Mouse (Mus musculus) fat pad, adult 2 months (tissue): ENCODE data around the gene Rnf38.

Experiments
- DNase-seq: peaks from one replicate; pipeline ENCODE4 v3.0.0-alpha.2; 2011; ENCODE audit warnings: low read depth, low spot score; ENCODE audit errors: extremely low read depth

The Rnf38 gene

DNA sequence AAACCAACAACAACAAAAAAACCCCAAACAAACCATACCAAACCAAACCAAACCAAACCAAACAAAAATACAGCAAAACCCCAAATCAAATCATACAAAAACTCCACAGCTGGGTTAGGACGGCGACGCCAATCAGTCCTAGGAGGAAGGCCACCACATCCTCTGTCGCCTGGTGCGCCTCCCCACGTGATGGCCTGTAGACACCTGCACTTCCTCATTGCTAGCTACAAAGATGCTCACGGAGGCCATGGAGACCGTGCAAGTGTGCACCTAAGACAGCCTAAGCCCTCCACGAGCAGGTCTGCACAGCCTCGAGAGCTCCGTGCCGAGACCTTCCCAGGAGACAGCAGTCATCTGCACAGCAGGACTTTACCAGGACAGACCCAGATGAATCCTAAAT is 106.8 kb downstream of the Rnf38 start:
- DNase-seq, result no peak

DNA sequence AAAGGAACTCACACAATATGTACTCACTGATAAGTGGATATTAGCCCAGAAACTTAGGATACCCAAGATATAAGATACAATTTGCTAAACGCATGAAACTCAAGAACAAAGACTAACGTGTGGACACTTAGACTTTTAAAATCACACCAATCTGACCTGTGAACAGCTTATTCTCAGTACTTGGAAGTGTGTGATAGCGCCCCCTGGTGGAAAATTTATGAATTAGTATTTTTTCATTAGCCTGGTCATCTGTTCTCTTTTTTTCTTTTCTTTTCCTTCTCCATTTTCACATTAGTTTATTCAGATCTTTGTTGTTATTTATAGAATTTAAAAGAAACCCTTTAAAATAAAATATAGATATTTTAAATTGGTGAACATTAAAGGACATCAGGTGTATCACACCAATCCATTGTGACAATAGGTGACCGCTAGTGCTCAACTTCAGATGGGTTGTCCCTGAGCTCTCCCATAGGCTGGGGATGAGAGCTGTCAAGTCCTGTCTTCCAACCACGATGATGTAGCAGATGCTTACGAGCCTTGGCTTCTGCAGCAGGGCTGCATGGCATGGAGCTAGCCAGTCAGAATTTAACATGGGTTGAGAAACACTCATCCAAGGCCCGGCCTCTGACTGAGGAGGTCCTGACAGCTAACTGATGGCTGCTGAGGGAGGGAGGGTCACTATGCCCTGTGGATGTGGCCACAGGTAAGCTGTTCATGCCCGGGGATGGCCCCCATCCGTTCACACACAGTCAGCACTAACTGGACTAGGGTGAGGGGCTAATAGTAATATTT is 114.0 kb downstream of the Rnf38 start:
- DNase-seq, result no peak

DNA sequence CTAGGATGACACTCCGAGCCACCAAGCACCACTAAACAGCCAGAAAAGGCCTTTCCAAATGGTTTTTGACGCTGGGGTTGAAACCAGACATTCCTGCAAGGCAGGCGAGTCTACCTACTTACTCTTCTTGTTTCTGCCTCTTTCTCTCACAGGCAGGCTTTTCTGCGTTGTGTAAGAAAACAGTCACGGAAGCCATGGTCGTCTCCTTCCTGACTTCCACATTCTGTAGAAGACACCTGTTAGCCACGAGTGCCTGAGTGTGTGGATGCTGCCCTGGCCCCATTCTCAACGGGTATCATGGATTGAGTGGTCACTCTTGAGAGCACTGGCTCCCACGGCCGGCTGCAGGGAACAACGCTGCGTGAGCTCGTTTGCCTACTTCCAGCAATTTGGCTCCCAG is 118.5 kb downstream of the Rnf38 start:
- no peak for DNase-seq

DNA sequence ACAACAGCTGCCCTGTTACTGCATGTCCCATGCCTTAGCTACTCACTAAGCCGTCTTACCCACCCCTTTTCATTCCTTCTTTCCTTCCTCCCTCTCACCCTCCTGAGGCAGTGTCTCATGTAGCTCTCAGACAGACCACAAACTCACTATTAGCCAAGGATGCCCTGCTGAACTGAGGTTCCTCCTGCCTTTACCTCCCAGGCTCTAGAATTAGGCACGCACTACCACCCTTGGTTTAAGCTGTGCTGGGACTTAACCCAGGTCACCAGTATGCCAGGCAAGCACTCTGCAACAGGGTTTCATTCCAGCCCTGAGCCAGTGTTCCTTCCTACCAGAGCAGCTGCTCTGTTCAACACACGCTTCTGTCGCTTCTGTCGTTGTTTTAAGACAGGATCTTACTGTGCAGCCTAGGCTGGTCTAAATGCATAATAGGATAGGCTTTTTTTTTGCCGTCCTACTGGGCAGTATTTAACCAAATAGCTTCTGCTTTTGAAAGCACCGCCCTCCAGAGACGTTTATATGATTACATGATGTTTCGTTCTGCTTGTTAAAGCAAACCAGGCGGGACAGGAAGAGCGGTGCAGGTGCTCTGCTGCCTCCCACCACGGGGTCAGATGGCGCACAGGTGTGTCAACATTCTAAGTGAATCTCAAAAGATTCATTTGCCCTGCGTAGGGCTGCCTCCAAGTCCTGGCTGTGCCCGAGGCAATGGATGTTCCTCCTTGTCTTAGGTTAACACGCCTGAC is 120.0 kb downstream of the Rnf38 start:
- no peak for DNase-seq

DNA sequence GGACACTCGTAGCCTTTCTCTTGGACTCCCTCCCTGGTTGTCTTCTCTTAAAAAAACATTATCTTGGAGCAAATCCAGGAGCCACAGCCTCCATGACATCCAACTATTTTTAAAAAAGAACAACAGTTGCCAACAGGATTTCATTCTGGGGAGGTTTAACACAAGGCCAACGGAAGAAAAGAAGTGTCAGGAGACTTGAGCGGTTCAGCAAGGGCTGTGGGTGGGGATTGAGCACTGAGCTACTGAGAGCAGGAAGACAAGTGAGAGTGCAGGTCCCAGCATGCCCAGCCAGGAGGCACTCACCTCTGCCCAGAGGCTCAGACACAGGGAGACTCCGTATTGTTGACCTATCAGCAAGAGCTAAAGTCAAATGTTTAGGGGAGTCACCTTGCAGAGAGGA is 120.8 kb downstream of the Rnf38 start:
- DNase-seq, result no peak

DNA sequence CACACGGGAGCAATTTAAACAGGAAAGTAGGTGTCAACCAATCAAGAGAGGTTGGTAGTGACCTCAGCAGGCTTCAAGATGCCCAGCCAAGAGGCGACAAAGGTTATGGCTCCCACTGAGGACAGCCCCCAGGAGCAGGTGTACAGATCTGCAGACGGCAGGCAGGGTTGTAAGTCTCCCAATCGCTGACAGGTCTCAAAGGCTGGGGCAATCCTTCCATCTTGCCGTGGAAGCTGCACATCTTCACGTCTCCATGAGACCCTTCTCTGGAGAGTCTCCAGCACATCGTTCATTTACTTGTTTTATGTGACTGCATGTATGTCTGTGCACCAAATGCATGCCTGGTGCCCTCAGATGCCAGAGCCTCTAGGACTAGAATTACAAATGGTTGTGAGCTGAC is 122.8 kb downstream of the Rnf38 start:
- DNase-seq, result no peak

DNA sequence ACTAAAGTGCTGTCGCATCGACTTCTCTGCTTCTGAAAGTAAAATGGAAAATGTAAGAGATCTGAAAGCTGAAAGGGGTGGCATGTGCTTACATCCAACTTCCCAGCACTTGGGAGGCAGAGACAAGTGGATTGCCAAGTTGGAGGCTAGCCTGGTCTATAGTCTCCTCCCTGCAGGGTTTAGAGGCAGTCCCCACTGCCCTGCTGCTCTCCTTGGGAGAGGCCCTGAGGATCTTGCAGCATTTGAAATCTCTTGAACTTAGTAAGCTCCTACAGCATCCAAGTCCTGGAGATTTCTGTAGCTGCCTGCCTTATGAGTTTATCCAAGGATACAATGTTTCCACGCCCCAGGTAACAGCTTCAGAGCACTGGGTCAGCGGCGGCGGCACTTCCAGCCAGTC is 125.3 kb downstream of the Rnf38 start:
- no peak for DNase-seq

DNA sequence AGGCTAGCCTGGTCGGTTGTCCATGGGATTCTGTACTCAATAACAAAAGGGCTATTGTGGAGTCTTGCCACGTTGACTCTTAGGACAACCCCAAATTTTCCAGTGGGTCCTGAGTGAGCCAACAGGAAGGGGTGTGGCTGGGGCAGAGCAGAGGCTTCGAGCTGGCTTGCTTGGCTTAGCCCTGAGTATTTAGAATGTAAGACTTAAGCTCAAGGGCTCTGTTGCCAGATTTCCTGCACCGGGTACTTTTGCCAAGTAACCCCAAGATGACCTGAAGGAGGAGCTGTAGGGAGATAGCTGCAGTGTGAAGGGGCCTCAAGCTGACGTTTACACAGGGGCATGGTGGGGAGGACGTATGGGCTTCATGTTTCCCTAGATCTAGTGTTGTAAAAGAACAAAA is 126.2 kb downstream of the Rnf38 start:
- DNase-seq, result no peak

DNA sequence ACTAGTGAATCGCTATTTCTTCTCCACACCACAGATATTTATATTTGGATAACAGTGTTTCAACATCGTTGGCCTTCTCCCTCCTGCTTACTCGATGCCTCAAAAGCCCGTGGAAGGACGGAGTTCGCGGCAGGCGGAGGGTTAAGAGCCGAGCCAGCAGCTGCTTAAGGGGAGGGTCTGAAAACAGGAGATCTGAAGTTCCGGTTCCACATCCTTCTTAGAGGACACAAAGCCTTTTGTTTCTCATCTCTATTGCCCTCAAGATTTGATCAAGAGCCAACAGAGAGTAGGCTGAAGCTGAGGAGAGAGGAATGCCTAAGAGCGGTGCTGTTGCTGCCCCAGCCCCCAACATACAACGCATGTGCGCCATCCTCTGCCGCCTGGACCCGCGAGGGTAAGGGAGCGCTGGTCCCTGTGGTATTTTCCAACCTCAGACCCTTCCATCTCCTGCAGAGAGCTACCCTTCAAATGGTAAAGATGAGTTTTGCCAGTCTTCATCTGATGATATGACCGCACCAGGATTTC is 127.2 kb downstream of the Rnf38 start:
- DNase-seq, result no peak

DNA sequence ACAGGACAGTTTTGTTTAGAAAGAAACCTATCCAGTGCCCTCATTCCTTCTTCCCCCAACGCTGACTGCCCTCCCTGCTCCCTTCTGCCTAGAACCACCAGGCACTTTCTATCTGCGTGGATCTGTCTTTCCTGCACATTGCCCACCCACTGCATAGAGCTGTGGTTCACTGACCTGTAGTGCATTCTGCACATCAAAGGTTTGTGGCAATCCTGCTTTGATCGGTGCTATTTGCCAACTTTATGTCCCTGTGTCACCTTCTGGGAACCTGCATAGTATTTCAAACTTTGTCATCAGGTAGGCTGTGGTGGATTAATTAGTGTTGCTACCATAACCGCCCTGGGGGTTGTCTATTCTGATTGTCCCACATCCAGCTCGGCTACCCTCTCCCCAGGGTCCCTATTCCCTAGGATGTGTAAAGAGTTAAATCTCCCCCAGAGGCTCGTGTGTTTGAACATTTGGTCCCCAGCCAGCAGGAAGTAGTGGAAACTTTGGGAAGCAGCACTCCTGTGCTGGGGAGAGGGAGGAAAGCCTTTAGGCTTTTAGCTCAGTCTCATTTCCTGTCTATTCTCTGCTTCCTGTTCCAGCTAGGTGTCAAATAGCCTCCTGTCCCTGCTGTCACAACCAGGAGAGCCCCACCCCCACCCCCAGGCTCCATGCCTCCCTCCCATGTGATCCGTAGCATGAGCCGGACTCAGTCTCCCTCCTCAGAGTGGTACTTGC is 129.2 kb downstream of the Rnf38 start:
- DNase-seq, result no peak

DNA sequence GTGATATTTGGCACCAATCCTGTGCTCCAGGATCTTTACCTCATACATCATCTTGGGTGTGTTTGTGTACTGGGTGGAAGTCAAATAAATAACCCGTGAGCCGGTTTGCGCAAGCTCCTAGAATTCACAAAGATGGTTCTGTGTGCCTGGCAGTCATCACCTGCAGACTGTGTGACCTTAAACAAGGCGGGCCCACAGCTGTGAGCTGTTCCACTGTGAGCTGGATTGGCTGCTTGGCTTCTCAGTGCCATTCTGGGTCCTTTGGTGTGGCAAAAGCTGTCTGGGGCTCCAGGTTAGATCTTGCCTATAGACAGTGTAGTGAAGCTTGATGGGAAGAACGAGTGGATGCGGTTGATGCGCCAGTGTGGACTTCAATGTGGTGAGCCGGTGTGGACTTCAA is 130.0 kb downstream of the Rnf38 start:
- no peak for DNase-seq

DNA sequence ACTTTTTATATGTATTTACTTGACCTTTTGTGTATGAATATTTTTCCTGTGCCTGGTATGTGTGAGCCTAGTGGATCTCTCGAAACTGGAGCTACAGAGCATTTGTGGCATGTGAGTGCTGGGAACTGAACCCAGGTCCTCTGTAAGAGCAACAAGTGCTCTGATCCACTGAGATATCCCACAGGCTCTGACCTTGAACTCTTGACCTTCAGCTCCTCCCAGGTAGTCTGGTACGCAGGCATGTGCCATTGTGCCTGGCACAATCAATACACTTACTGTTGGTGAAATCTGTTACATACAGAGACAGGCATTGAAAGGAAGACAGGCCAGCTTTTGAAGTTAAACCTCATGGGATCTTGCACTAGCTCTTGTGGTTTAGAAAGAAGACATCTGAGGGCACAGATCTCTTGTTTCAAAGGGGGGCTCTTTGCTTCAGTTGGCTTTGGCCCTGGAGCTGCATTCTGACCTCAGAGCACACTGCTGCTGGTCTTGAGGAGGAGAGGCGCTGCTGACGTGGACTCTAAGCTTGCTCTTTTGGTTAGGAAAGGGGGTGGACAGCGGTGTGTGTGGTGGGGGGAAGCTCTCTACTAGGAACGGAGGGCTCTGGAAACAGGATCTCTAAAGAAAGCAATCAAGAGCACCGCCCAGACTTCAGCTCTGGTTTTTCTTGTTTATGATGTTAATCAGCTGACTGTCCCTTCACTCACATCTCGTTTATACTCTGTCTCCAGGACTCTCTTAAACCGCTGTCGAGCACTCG is 135.8 kb downstream of the Rnf38 start:
- DNase-seq, result no peak

DNA sequence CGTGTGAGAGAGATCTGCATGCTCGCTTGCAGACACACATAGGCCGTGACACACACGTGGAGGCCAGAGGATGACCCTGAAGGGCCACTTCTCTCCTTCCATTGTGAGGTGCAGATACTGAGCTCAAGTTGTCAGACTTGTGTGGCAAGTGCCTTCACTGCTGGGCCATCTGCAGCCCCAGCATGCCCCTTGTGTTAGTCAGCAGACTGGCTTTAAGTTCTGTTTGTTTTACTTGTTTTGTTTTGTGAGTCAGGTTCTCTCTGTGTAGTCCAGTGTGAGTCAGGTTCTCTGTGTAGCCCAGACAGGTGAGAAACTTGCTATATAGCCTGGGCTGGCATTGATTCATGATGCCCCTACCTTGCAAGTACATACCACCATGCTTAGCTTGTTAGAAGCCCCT is 139.1 kb downstream of the Rnf38 start:
- no peak for DNase-seq

DNA sequence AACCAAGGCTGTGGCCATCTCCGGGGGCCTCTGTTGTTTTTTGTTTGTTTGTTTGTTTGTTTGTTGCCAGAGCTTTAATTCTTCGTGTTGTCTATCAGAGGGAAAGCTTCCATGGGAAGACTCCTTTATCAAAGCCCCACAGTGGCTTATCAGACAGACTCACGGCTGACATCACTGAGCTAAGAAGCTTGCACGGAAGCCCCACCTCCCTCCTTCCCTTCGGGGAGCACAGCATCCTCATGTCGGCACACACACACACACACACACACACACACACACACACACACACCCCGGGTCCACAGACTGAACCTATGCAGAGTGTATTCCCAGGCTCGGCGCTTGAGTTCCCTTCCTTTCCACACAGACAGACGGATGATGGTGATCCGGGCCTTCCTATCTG is 141.2 kb downstream of the Rnf38 start:
- no peak for DNase-seq

DNA sequence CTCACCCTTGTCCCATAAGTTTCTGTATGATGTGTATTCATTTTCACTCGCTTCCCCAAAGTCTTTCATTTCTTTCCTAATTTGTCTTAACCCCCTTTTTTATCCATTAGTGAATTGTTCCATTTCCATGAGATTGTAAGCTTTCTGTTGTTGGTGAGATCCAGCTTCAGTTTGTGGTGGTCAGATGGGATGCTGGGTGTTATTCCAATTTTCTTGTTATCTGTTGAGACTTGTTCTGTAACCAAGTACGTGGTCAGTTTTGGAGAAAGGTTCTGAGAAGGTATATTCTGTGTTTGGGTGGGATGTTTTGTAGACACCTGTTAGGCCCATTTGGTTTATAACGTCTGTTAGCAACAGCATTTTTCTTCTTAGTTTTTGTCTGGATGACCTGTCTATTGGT is 148.0 kb downstream of the Rnf38 start:
- no peak for DNase-seq

DNA sequence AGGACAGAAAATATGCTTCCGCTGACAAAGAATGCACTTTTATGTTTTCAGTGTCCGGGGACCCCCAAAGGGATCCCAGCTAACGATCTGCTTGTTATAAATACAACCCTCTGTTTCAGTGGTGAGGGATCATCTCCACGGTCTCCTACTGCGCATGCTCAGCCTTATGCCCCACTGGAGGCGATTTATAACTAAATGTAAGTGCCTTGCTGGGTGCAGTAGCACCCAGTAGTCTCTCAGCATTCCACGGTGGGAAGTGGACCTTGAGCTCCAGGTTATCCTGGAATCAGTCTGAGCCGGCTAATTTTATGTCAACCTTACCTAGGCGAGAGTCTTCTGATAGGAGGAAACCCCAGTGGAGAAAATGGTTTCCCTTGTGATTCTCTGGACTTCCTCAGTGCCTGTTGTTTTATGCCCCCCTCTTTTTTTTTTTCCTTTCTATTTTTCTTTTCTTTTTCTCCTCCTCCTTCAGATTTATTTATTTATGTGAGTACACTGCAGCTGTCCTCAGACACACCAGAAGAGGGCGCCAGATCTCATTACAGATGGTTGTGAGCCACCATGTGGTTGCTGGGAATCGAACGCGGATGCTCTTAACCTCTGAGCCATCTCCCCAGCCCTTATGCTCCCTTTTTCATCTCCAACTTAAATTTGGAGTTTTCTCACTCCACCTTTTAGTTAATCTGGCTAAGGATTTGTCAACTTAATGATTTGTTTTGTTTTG is 148.8 kb downstream of the Rnf38 start:
- no peak for DNase-seq

DNA sequence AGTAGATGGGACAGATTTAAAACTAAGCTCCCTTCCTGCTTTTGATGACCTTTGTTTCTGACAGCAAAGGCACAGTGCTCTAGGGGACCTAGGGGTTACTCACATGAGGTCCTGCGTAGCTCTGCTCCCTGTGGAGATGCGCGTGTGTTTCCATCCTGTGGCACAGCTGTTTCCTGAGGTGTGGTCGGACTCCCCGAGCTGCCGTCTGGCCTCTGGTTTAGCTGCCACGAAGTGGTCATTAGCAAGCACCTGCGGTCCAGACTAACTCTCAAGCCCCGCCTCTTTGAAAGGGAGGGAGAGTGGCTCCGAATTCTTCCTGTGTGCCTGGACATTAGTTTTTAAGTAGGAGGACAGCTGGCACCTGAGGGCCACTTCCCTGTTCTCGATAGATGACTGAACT is 149.6 kb downstream of the Rnf38 start, which contains the start of gene Gne:
TSS of gene Gne (minus strand) at position 233 of the 400 bp plus-strand sequence.
- no peak for DNase-seq

DNA sequence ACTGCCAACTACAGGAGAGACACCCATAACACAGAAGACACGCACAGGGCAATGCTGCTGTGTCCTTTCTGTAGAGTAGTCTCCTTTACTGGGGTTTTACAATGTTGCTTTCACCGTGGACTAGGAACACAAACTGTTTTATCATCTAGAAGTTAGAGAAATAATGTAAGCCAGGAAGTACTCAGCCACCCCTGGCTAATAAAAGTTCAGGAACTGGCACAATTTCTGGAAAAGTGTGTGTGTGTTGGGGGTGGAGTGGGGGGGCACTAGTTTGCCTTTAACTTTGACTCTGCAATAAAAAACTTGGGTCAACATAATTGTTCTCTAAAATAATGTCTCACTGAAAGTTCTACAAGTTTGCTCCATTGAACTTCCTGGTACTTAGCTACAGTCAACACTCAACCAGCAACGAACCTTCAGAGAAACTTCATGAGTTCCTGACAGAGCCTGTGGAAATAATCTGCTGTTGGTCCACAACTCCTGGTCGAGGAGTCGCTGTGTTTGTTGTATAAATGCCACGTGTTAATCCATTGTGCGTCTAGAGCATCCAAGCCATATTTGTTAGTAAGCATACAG is 155.1 kb downstream of the Rnf38 start:
- DNase-seq, result no peak
